Mouse (Mus musculus) megakaryocyte-erythroid progenitor cell, adult 5-6 weeks (primary cell): Measurements from ENCODE around the gene Adamts16. TPM values are rescaled to one million over a fixed set of nuclear protein-coding genes. Genes with fewer than 3 reads are reported as not detected.

ENCODE experiments used
- total RNA-seq, 2 experiments: library from RNA; stranded (forward) in 1 of 2; stranded (reverse) in 1 of 2; fragments of 200-1000, 215-1000 nt in 1 of 2; fragments of >200 nt in 1 of 2; fragmentation: Nextera tagmentation in 1 of 2; gene quantifications; 2 replicates each; pipeline ENCODE4 v1.2.3; 2014 to 2017

The Adamts16 gene
- total RNA-seq, 2 experiments from 2014 or later, result not detected

Other genes starting within 250 kb of the Adamts16 start
- gene Ice1, start 204.2 kb downstream of the Adamts16 start, total RNA-seq (2014; fragmentation: Nextera tagmentation), result 34.9 and 41.7 TPM in 2 replicates
- gene Ice1, start 204.2 kb downstream of the Adamts16 start, total RNA-seq (2017), result 34.6 and 44.0 TPM in 2 replicates